Mouse (Mus musculus): ENCODE results near the gene Gspt1. TPM values are rescaled to one million over a fixed set of nuclear protein-coding genes. Genes with fewer than 3 reads are reported as not detected.

The Gspt1 gene
- 641 TPM for polyA plus RNA-seq (2014; fragmentation: Illumina TruSeq; extraction: RNeasy Lipid Tissue Mini Kit (QIAGEN cat#74804); ENCODE audit: low read depth, low replicate concordance)

DNA sequence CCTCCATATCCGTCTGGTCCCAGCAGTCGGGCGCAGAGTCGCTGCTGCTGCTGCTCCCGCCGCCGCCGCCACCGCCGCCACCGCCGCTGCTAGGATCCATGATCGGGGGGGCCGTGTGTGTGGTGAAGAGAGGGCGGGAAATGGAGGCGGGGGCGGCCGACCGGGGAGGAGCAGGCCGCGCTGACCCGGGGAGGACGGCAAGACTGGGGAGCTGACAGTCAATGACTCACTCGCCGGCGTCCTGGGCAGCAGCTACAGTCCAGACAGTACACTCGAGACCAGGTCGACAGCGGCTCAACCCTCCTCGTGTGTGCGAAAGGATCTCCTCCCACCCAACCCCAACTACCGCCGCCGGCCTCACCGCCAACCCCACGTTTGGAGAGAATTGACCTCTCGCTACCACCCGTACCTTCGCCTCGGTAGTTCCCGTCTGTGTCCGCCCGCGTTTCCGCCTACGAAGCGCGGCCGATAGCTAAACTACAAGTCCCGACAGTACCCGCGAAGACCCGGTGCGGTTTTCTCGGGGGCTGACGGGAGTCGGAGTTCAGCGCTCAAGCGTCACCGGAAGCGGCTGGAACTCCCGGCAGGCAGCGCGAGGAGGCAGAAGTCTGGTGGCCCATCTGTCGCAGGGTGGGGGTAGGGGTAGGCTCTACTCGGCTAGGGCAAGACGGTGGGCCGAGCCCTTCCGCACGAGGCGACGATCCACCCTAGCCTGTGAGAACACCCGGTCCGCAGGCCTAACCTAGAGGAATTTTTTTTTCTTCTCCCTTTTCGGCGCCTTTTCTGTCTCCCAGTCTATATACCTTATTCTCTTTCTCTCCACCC lies at the start of gene Gspt1:
TSS of gene Gspt1 (minus strand) at position 428 of the 825 bp plus-strand sequence.

DNA sequence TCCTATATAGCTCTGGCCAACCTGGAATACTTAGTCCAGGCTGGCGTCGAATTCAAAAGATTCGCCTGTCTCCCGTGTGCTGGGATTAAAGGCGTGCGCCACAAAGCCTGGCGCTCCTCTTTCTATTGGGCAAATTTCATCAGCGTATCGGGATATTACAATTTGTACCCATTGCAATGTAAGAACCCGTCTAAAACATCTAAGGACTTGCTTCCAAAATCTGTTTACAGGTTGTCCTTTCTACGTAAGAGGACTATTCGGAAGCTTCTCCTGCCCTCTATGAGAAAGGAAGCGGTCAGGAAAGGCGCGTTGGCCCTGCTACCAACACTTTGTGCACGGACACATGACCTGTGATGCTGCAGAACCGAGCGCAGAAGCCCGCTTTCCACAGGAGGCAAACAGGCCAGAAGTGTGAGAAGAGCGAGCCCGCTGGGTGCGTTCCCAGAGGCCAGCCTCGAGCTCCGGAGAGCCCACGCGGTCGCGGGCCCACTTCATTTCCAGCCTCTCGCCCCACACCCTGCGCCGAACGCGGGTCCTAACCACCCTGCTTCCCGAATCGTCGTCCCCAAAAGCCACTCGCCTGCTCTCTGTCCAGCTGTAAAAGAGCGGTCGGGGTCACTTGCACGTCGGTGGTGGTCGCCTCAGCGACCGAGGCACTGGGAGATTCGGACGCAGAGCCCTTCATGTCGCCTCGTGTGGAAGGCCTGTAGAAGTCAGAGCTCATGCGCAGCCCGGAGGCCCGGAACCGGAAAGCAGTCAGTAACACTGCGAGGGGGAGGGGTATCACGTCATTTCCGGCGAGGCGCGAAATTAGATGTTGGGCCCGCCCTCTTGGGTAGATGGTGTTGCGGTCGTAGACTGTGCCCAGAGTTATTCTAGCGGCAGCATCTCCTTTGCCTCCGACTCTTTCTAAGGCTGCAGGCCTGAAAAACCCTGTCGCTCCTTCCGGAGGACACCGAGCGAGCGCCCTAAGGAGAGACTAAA lies 51.3 kb downstream of the Gspt1 start, which contains the start of gene Rsl1d1:
TSS of gene Rsl1d1 (minus strand) at position 761 of the 984 bp plus-strand sequence.

DNA sequence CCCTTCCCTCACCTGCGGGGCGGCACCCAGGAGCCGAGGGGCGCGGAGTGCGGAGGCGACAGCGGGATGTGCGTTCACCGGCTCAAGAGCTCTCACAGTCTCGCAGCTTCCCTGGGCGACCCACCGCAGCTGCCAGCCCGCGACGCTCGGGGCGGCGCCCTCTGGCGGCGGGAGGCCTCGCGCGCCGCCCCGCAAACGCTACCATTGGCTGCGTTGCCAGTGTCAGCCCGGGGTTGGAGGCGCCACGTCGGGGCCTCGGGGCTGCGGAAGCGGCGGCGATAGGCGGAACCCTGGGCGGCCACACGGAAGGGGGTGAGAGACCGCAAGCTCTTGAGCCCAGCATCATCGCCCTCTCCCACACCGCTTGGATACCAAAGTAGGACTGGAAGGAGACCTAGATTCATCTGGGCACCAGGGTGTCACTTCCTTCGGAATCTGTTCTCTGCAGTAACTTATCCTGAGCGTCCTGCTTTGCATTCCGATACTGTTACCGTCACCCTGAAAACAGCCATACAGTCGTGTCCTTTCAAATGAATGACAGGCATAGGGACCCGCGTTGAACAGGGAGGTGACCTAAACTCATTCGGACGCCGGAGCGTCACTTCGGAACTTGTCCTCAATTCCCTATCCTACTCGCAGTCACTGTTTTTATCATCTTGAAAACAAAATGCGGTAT lies 77.8 kb downstream of the Gspt1 start, which contains the start of gene Zc3h7a:
TSS of gene Zc3h7a (minus strand) at position 186 of the 676 bp plus-strand sequence.

Other genes starting within 250 kb of the Gspt1 start
- gene Snn, start 193.4 kb downstream of the Gspt1 start, polyA plus RNA-seq (2014; fragmentation: Illumina TruSeq; extraction: RNeasy Lipid Tissue Mini Kit (QIAGEN cat#74804); ENCODE audit: low read depth, low replicate concordance), result 11.0 TPM
- 41.9 TPM for gene Litaf, start 188.2 kb downstream of the Gspt1 start, polyA plus RNA-seq (2014; fragmentation: Illumina TruSeq; extraction: RNeasy Lipid Tissue Mini Kit (QIAGEN cat#74804); ENCODE audit: low read depth, low replicate concordance)
- gene Txndc11, start 119.7 kb downstream of the Gspt1 start, polyA plus RNA-seq (2014; fragmentation: Illumina TruSeq; extraction: RNeasy Lipid Tissue Mini Kit (QIAGEN cat#74804); ENCODE audit: low read depth, low replicate concordance), result 21.9 TPM
- 223 TPM for gene Zc3h7a, start 77.9 kb downstream of the Gspt1 start, polyA plus RNA-seq (2014; fragmentation: Illumina TruSeq; extraction: RNeasy Lipid Tissue Mini Kit (QIAGEN cat#74804); ENCODE audit: low read depth, low replicate concordance)
- 290 TPM for gene Rsl1d1, start 51.0 kb downstream of the Gspt1 start, polyA plus RNA-seq (2014; fragmentation: Illumina TruSeq; extraction: RNeasy Lipid Tissue Mini Kit (QIAGEN cat#74804); ENCODE audit: low read depth, low replicate concordance)
- not detected for gene Tnfrsf17, start 59.5 kb upstream of the Gspt1 start, polyA plus RNA-seq (2014; fragmentation: Illumina TruSeq; extraction: RNeasy Lipid Tissue Mini Kit (QIAGEN cat#74804); ENCODE audit: low read depth, low replicate concordance)
- 1.8 TPM for gene Snx29, start 68.6 kb upstream of the Gspt1 start, polyA plus RNA-seq (2014; fragmentation: Illumina TruSeq; extraction: RNeasy Lipid Tissue Mini Kit (QIAGEN cat#74804); ENCODE audit: low read depth, low replicate concordance)

All from adrenal gland, adult 10 weeks (tissue).